Mouse (Mus musculus): ENCODE results near the gene Ptrh2.

DNA sequence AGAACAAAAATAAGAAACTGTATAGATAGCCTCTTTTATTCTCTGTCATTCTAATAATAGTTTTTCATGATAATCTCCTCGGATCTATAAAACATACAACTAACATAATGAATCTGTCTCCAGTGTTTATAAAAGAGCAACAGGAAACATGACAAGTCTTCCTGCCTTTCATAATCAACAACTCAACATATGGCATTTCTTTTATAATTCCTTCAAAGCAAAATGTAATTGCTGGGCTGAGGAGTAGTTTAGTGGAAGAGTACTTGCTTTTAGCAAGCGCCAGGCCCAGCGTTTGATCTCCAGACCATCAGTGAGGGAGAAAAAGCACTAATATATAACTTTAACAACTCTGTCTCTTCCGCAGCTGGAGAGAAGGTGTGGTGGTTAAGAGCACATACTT is 42.1 kb upstream of the Ptrh2 start:
- TF ChIP-seq POLR2A (IDR thresholded peaks at IDR 0.05; ENCODE audit: extremely low read depth, insufficient read depth, low read length) (no peak), CTCF (IDR thresholded peaks at IDR 0.05; ENCODE audit: low read depth, low read length) (no peak)

Data from liver, adult 2 months (tissue).